Mouse (Mus musculus): ENCODE measurements at regions not wholly inside any gene's neighbourhood (a gene's known extent, or its start where the extent isn't known, plus 50 kb on each side); places are given as distances from the start of the nearest gene placed in this dataset.

DNA sequence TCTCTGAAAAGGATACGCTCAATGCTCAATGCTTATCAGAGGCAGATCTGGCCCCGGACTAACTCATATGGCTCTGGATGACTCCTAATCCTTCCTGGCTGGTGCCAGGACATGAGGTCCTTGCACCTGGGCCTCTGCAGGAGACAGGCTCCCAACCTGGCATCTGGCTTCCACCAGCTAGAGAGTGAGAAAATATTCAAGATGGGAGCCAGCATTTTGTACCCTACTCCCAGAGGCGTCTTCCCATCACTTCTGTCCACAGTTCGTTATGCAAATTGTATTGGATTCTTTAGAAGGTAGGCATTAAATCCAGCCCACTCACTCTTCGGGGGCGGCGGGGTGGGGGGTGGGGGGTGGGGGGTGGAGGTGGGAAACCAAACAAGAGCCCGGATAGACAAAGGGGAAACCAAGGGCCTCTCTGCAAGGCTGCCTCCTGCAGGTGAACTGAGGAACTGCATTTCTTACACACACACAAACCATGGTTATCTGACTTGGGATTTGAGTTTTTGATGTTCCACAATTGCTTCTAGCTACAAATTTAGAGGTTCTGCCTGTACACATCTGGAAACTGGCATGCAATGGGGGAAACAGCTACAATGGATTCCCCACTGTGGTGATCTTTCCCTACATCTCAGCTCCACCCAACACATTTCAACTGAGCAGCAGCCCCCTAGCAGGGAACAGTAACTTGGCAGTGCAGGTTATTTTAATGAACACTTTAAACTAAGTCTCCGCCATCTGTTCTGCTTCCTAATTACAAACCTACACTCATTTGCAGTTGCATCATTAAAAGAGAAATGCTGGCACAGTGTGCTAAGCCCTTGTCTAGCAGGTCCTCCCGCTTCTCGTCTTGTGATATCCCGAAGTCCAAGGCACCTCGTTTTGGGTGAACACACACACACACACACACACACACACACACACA is 390.2 kb downstream of the Med10 start:
- H3K36me3 ChIP-seq, result no peaks in the 10 kb centered on the region
- H3K27ac ChIP-seq, result no peak overlapping the region
- ATAC-seq, result no peak
- H3K9me3 ChIP-seq, result no peaks in the 10 kb centered on the region
- 86% methylated on average over 10 of the region's 13 CpGs for WGBS
- H3K4me1 ChIP-seq (replicated peaks), result no peaks in the 10 kb centered on the region
- H3K4me2 ChIP-seq (replicated peaks), result no peak overlapping the region
- no peak overlapping the region for H3K4me3 ChIP-seq (replicated peaks)
- H3K9ac ChIP-seq, result no peak overlapping the region
- H3K27me3 ChIP-seq (replicated peaks), result no peaks in the 10 kb centered on the region

DNA sequence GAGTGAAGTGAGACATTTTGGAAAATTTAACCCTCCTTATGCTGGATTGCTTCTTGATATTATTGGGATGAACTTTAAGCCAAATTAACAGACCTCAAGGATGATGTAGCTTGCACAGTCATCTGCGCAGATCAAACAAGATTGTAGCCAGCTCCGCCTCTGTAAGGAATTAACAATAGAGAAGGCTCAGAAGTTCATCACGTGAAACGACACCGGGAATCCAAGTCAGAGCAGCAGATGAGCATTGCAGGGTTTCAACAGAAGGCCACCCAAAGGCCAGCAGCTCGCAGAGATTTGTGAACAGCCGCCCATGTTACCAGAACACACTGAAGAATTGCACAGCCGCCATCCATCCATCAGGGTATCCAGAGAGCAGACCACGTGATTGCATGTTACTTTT is 391.1 kb downstream of the Med10 start:
- ATAC-seq, result no peak
- WGBS, result 84% methylated on average over 9 of the region's 9 CpGs
- no peak overlapping the region for H3K9ac ChIP-seq
- H3K4me1 ChIP-seq (replicated peaks), result no peaks in the 10 kb centered on the region
- H3K27ac ChIP-seq, result no peak overlapping the region
- H3K27me3 ChIP-seq (replicated peaks), result no peaks in the 10 kb centered on the region
- H3K4me2 ChIP-seq (replicated peaks), result no peak overlapping the region
- no peaks in the 10 kb centered on the region for H3K36me3 ChIP-seq
- H3K9me3 ChIP-seq, result no peaks in the 10 kb centered on the region
- no peak overlapping the region for H3K4me3 ChIP-seq (replicated peaks)

DNA sequence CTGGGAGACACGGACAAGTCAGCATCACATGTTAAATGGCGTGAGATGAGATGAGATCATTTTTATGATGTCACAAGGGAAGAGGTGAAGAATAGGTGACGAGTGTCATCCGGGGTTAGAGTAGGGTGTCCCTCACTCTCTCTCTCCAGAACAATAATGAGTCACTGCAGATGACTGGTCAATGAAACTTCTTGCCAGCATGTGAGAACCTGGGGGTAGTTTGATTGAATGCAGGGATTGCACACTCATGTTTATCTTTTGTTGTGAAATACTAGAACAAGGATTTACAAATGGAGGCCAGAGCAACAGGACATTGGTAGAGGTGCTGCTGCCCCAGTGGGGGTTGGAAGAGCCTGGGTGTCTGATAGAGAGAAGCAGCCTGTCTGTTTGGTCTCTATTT is 393.7 kb downstream of the Med10 start:
- 81% methylated on average over 4 of the region's 4 CpGs for WGBS

DNA sequence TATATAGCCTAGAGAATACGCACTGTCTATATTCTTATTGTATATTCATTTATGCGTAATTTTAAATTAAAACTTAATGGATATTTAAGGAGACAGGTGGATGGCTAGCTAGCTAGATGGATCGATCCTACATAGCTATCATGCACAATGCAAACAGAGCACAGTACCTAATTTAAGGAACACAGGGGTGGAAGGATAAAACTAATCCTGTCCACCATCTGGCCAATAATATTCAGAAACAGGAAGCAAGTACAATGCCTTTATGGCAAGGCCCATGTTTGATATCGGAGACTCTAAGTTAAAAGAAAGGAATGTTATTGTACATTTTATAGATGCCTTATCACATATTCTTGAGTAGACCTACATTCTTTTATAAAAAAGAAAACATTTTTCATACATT is 396.4 kb downstream of the Med10 start:
- Histone ChIP-seq H3K9ac (no peak overlapping the region), H3K4me1 (replicated peaks) (no peaks in the 10 kb centered on the region), H3K4me2 (replicated peaks) (no peak overlapping the region), H3K9me3 (no peaks in the 10 kb centered on the region), H3K36me3 (no peaks in the 10 kb centered on the region), H3K4me3 (replicated peaks) (no peak overlapping the region), H3K27ac (no peak overlapping the region), H3K27me3 (replicated peaks) (no peaks in the 10 kb centered on the region)
- no peak for ATAC-seq
- 90% methylated on average over 4 of the region's 4 CpGs for WGBS

More for the DNA sequence above, 393.7 kb downstream of the Med10 start:
- H3K9ac ChIP-seq, result no peak overlapping the region
- no peak overlapping the region for H3K4me3 ChIP-seq (replicated peaks)
- no peak overlapping the region for H3K27ac ChIP-seq
- H3K36me3 ChIP-seq, result no peaks in the 10 kb centered on the region
- ATAC-seq, result no peak
- no peaks in the 10 kb centered on the region for H3K4me1 ChIP-seq (replicated peaks)
- no peaks in the 10 kb centered on the region for H3K9me3 ChIP-seq
- no peak overlapping the region for H3K4me2 ChIP-seq (replicated peaks)
- H3K27me3 ChIP-seq (replicated peaks), result no peaks in the 10 kb centered on the region

DNA sequence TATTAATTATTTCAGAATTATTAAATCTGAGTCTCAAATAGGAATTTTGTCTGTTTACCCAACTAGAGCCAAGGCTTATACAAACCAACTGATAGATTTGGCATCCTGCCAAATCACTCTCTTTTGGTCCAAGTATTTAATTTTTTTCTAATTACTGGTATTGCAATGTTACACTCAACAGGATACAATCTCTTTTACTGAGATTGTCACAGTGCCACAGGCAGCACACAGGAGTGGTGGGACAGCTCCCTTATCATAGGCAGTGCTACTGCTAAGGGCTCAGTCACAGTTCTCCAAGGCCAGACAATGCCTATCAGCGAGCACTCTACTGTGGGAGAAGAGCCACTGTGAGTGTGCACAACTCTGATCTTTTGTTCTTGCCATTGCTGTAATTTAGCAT is 396.9 kb downstream of the Med10 start:
- no peaks in the 10 kb centered on the region for H3K9me3 ChIP-seq
- H3K27me3 ChIP-seq (replicated peaks), result no peaks in the 10 kb centered on the region
- H3K4me2 ChIP-seq (replicated peaks), result no peak overlapping the region
- no peaks in the 10 kb centered on the region for H3K4me1 ChIP-seq (replicated peaks)
- no peak overlapping the region for H3K9ac ChIP-seq
- H3K36me3 ChIP-seq, result no peaks in the 10 kb centered on the region
- no peak for ATAC-seq
- H3K27ac ChIP-seq, result no peak overlapping the region
- no peak overlapping the region for H3K4me3 ChIP-seq (replicated peaks)
- 97% methylated on average over 1 of the region's 1 CpGs for WGBS

DNA sequence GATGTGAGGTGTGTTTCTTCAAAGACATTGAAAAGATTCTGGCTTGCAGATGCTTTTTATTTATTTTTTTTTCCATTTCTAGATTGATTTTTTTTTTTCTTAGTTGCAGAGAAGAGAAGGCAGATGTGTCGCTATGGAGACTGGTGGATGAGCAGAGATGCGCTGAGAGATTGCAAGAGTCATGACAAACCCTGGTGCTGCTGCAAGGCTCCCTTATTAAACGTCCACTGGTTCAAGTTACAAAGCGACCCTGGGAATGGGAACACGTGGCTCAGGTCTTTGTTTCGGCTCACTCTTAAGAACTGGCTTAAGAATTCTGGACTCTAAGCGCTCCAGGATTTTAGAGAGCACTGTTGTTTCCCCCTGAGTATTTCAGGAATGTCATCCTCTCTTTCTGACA is 403.1 kb downstream of the Med10 start:
- Histone ChIP-seq H3K27me3 (replicated peaks) (no peaks in the 10 kb centered on the region), H3K9ac (no peak overlapping the region)
- 61% methylated on average over 7 of the region's 7 CpGs for WGBS

DNA sequence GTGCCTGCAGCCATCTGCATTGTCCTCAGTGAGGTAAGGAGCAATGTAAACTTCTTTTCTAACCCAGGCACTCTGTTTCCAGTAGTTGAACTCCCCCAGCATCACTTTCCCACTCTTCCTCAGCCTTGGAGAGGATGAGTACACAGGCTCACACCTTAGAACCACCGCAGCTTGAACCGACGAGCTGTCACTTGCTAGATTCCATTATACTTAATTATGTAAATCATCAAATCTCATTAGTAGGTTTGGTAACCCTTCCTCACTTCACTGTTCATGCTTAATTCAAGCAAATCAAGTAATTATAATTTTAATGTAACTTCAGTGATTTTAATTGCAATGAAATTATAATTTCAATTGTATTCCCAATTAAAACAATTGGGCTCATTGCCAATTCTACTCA is 408.0 kb downstream of the Med10 start:
- ATAC-seq, result no peak
- H3K4me1 ChIP-seq (replicated peaks), result no peaks in the 10 kb centered on the region

More for the DNA sequence above, 403.1 kb downstream of the Med10 start:
- no peak overlapping the region for H3K4me3 ChIP-seq (replicated peaks)
- no peak for ATAC-seq
- no peaks in the 10 kb centered on the region for H3K4me1 ChIP-seq (replicated peaks)
- no peak overlapping the region for H3K4me2 ChIP-seq (replicated peaks)
- no peaks in the 10 kb centered on the region for H3K9me3 ChIP-seq
- no peak overlapping the region for H3K27ac ChIP-seq
- no peaks in the 10 kb centered on the region for H3K36me3 ChIP-seq

DNA sequence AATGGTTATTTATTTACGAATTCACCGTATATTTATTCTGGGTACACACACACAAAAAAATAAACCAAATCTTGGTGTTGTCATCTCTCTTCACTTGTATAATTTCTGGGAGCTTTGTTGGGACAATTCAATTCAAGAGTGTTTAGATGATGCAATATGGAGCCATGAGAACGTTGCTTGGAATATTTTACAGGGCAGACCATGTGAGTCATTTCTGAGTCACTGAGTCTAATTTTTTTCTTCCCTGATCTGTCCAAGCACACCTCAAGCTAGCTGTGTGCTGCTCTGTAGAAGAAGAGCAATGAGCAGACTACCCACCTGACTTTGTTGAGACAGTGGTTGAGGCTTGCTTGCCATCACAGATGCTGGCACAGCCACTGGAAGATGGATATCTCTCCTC is 410.8 kb downstream of the Med10 start:
- H3K4me1 ChIP-seq (replicated peaks), result no peaks in the 10 kb centered on the region
- no peaks in the 10 kb centered on the region for H3K27me3 ChIP-seq (replicated peaks)
- no peak overlapping the region for H3K9ac ChIP-seq
- no peak overlapping the region for H3K4me2 ChIP-seq (replicated peaks)
- 79% methylated on average over 3 of the region's 3 CpGs for WGBS
- no peaks in the 10 kb centered on the region for H3K36me3 ChIP-seq
- no peak for ATAC-seq
- H3K27ac ChIP-seq, result no peak overlapping the region
- no peaks in the 10 kb centered on the region for H3K9me3 ChIP-seq
- H3K4me3 ChIP-seq (replicated peaks), result no peak overlapping the region

More for the DNA sequence above, 408.0 kb downstream of the Med10 start:
- no peak overlapping the region for H3K4me2 ChIP-seq (replicated peaks)
- H3K9me3 ChIP-seq, result no peaks in the 10 kb centered on the region
- H3K9ac ChIP-seq, result no peak overlapping the region
- no peak overlapping the region for H3K27ac ChIP-seq
- H3K4me3 ChIP-seq (replicated peaks), result no peak overlapping the region
- no peaks in the 10 kb centered on the region for H3K27me3 ChIP-seq (replicated peaks)
- 64% methylated on average over 3 of the region's 3 CpGs for WGBS
- no peaks in the 10 kb centered on the region for H3K36me3 ChIP-seq

DNA sequence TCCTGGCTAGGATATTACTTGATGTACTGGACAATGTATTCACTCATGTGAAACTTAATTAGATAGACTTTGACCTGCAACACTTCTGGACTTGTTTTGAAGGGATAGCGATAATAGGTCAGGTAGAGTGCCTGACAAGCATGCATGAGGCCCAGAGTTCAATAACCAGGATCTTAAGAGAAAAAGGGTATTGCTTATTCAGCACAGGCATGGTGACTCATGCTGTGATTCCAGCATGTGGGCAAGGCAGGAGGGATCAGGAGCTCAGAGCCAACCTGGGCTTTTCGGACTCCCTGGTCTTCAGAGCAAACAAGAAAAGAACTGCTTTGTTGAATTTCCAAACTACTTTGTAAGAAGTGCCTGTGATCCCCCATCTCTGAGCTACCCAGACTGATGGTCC is 411.4 kb downstream of the Med10 start:
- H3K9me3 ChIP-seq, result no peaks in the 10 kb centered on the region
- 74% methylated on average over 2 of the region's 2 CpGs for WGBS
- no peaks in the 10 kb centered on the region for H3K27me3 ChIP-seq (replicated peaks)
- H3K36me3 ChIP-seq, result no peaks in the 10 kb centered on the region
- H3K9ac ChIP-seq, result no peak overlapping the region
- no peaks in the 10 kb centered on the region for H3K4me1 ChIP-seq (replicated peaks)
- peak; percentile 49 for ATAC-seq
- H3K4me3 ChIP-seq (replicated peaks), result no peak overlapping the region
- H3K27ac ChIP-seq, result no peak overlapping the region
- H3K4me2 ChIP-seq (replicated peaks), result no peak overlapping the region

DNA sequence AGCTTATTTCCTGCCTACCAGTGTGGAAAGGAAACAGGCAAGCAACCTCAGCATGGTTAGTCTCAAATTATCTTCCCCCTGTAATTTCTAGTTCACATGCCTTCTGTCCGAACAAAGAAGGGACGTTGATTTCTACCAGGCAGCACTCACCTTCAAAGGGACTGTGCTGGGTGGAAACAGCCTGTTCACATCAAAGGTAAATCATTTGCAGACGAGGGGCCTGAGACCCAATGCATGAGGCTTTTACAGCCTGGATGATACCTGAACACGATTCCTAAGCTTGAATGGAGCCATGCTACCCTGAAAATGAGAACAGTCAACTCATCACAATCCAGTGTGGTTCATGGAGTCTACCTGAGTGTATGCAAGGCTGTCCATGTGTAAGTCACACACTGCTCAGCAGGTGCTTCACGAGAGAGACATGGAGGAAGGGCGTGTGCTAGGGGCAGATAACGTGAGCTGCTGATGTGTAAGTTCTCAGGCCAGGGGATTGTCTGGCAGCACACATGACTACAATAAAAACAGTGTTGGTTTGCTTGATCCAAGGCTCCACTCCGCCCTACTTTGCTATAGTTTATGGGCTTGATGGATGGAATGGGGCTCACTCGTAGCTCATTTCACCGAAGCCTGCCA is 411.9 kb downstream of the Med10 start:
- WGBS, result 44% methylated on average over 10 of the region's 10 CpGs
- H3K27ac ChIP-seq, result no peak overlapping the region
- no peak overlapping the region for H3K4me3 ChIP-seq (replicated peaks)
- H3K27me3 ChIP-seq (replicated peaks), result no peaks in the 10 kb centered on the region
- no peaks in the 10 kb centered on the region for H3K9me3 ChIP-seq
- peak; percentile 84 for ATAC-seq
- H3K9ac ChIP-seq, result no peak overlapping the region
- no peak overlapping the region for H3K4me2 ChIP-seq (replicated peaks)
- H3K36me3 ChIP-seq, result no peaks in the 10 kb centered on the region
- H3K4me1 ChIP-seq (replicated peaks), result no peaks in the 10 kb centered on the region

DNA sequence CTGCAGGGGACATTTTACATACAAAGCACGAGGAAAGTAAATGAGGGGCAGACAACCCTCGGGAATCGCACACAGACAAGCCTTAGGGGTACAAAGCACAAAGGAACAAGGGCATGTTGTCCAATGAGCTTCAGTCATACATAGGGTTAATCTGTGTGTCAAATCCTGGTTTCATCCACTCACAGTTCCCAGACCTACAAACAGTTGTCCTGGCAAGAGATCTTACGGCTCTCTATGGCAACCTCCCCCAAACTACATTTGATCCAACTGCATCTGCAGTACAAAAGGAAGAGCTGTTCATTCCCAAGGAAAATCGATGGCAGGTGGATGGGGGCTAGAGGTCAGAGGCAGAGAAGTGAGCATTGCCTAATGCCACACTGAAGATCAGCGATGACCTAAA is 413.9 kb downstream of the Med10 start:
- Histone ChIP-seq H3K4me3 (replicated peaks) (no peak overlapping the region), H3K27ac (no peak overlapping the region), H3K9me3 (no peaks in the 10 kb centered on the region), H3K4me1 (replicated peaks) (no peaks in the 10 kb centered on the region), H3K27me3 (replicated peaks) (no peaks in the 10 kb centered on the region), H3K9ac (no peak overlapping the region), H3K36me3 (no peaks in the 10 kb centered on the region), H3K4me2 (replicated peaks) (no peak overlapping the region)
- WGBS, result 80% methylated on average over 6 of the region's 6 CpGs
- ATAC-seq, result no peak

DNA sequence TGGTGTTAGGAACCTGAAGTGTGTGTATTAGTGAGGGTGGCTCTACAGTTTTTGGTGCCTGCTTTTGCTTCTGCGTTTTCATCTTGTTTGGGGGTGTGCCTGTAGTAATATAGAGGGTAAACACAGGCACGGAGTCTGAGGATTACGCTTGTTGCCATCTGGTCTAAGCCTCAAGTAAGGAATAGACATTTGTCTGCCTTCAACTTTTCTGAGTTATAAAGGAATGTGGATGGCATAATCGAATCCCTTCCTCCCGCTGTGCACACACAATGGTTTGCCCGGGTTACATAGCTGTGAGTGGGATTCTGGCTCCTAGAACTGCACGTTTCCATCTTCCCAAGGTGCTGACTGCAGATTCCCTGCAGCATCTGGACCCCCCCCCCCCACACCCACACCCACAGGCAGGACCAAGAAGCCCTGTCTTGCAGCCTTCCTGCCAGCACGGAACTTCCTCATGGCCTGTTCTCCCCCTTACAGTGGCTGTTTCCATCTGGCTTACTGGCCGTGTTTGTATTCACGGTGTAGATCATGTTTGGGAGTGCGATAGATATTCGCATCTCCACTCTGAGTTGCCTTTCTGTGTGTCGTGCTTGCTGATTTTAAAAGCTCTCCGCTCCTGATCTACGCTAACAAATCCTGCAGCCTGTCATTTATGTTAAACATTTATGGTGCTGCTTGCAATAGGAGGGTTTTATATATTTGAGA is 415.4 kb downstream of the Med10 start:
- Histone ChIP-seq H3K4me1 (replicated peaks) (no peaks in the 10 kb centered on the region), H3K4me2 (replicated peaks) (no peak overlapping the region), H3K4me3 (replicated peaks) (no peak overlapping the region), H3K27me3 (replicated peaks) (no peaks in the 10 kb centered on the region), H3K9me3 (no peaks in the 10 kb centered on the region), H3K36me3 (no peaks in the 10 kb centered on the region), H3K27ac (no peak overlapping the region), H3K9ac (no peak overlapping the region)
- WGBS, result 56% methylated on average over 15 of the region's 15 CpGs
- no peak for ATAC-seq

Data from intestine, embryonic 15.5 days (tissue).